Mouse (Mus musculus): ENCODE data around the gene Pkn1.

The Pkn1 gene

DNA sequence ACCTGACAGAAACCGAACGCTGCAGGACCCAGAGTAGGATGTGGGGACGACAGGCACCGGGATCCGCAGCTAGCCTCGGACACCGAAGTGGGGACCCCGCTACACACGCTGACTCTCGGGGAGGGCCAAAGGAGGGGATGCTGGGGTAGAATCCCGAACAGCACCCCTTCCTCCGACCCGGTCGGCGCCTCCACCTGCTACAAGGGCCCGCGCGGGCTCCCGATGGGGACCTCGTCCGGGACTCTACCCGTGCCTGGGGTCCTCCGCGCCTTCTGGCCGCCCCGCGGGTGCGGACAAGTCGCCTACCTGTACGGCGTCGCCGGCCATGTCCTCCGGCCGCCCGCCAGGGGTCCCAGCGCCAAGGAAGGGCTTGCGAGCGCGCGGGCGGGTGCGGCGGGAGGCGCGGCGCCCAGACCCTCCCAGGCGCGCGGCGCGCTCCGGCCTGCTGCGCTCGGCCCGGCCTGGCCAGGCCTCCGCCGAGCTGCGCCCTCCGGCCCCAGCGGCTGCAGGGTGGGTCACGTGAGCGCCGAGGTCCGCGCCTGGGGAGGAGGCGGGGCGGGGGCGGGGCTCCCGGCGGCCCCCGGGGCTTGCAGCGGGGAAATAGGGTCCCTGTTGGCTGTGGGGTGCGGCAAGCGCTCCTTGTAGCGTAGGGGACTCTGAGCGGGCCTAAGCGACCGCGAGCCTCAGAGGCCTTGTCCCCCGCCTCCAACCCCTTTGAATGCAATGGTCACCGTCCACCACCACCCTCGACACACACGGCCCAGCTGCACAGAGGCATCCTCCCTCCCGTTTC is at the start of gene Pkn1:
Gene Pkn1 (minus strand): TSS at position 519 of the 793 bp plus-strand sequence.
- peak; percentile 64 for DNase-seq (ENCODE audit: low spot score)

DNA sequence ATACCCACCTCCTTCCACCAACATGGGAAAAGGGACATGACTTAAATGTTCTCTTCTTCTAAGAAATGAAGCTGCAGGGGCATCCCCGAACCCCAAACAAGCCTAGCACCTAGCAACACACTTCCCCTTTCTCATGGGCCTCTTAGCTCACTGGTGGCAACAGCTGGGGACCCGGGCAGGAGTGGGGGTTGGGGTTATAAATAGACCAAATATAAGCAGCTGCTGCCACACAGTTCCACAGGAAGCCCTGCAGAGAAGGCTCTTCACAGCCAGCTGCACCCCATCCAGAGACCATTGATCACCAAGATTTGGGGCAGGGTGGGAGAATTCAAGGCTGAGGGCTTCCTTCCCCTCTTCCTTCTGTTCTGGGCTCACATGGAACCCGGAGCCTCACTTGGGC is 49.7 kb upstream of the Pkn1 start:
- DNase-seq (ENCODE audit: low spot score) = no peak

- no peak for DNase-seq (ENCODE audit: low spot score)
These were observed 48.8 kb upstream of the Pkn1 start for GRCm38 (mm10) chr8:83747661-83748346.

DNA sequence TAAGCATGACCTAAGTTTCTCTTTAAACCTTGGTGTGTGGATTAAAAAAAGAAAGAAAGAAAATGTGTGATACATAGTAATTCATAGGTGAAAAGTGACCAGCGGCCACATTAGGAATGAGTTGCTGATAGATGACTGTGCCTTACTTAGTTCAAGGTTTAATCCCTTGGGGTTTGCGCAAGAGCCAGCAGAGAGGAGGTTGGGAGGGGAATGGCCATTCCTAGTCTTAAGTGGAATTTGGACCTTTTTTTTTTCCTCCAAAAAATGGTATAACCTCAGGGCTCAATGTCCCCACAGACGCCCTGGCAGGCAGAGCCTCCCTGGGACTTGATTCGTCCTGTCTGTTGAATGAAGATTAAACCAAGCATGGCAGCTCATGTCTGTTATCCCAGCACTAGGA is 45.1 kb upstream of the Pkn1 start:
- no peak for DNase-seq (ENCODE audit: low spot score)

DNA sequence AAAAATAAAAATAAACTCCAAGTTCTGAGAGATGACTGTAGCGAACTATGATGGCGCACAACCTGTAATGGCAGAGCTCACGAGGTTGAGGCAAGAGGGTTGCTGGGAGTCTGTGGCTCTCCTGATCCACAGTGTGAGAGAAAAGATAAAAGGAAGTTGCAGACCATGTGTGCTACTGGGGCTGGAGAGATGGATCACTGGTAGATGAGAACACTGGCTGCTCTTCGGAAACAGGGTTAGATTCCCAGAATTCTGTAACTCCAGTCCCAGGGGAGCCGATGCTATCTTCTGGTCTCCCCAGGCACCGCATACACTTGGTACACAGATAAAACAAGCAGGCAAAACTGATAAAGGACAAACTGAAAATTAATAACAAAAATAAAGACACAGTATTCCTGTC is 44.0 kb upstream of the Pkn1 start:
- no peak for DNase-seq (ENCODE audit: low spot score)

- DNase-seq (ENCODE audit: low spot score) = no peak
These were observed 43.1 kb upstream of the Pkn1 start for GRCm38 (mm10) chr8:83741849-83742655.

DNA sequence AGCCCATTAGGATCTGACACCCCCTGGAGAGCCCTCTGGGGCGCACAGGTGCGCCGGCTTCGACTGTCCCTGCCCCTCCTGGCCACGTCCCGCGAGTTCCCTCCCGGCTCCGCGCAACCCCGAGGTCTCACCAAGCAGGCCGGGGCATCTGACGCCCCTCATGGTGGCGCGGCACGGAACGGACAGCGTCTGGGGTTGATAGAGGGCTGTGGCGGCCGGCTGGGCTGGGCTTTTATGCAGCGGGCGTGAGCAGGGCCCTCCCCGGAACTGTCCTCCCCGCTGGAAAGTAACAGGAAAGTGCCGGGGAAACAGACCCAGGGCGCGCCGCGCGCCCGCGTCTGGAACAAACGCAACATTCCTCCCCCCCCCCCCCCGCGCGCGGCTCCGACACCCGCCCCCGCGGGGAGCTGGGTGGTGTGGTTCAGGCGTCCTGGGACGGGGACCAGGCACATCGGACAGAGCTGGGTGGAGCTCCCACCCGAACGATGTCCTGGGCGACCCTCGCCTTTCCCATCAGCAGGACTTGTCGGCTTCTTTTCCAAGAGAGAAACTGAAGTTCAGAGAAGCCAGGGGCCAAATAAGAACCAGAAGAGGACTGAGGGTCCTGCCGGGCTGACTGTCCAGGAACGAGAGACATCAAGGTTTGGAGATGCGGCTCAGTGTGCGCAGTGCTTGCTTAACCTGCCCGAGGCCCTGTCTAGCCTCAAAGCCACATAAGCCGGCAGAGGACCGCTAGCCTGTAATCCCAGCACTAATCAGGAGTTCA is 42.2 kb upstream of the Pkn1 start, which contains the start of gene Adgre5:
Gene Adgre5 (minus strand): TSS at position 351 of the 766 bp plus-strand sequence.
- DNase-seq (ENCODE audit: low spot score) = peak; percentile 60

- no peak for DNase-seq (ENCODE audit: low spot score)
These were observed 41.6 kb upstream of the Pkn1 start for GRCm38 (mm10) chr8:83740586-83740975.

- DNase-seq (ENCODE audit: low spot score) = no peak
These were observed 40.9 kb upstream of the Pkn1 start for GRCm38 (mm10) chr8:83739711-83740468.

GRCm38 (mm10) chr8:83738949-83739710 is 40.2 kb upstream of the Pkn1 start:
- no peak for DNase-seq (ENCODE audit: low spot score)

GRCm38 (mm10) chr8:83737852-83738562 is 39.0 kb upstream of the Pkn1 start:
- peak; percentile 46 for DNase-seq (ENCODE audit: low spot score)

- DNase-seq (ENCODE audit: low spot score) = no peak
These were observed 38.4 kb upstream of the Pkn1 start for GRCm38 (mm10) chr8:83737346-83737745.

DNA sequence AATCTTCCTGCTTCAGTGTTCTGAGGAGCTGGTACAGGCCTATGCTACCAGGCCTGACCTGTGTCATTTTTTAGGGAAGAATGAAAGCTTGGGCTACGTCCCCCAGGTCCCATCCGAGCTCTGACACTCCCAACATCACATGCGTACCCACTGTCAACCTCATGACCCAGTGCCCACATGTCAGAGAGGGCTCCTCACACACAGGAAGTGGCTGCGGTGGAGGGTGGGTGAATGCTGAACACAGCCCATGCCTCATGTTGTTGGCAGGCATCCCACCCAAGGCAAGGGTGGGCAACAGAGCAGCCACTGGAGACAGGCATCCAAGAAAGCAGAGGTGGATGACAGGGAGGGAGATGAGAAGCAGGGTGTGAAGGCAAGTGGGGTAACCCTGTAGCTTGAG is 37.7 kb upstream of the Pkn1 start:
- no peak for DNase-seq (ENCODE audit: low spot score)

GRCm38 (mm10) chr8:83732919-83733318 is 33.9 kb upstream of the Pkn1 start:
- no peak for DNase-seq (ENCODE audit: low spot score)

GRCm38 (mm10) chr8:83731906-83732305 is 32.9 kb upstream of the Pkn1 start:
- DNase-seq (ENCODE audit: low spot score) = no peak

DNA sequence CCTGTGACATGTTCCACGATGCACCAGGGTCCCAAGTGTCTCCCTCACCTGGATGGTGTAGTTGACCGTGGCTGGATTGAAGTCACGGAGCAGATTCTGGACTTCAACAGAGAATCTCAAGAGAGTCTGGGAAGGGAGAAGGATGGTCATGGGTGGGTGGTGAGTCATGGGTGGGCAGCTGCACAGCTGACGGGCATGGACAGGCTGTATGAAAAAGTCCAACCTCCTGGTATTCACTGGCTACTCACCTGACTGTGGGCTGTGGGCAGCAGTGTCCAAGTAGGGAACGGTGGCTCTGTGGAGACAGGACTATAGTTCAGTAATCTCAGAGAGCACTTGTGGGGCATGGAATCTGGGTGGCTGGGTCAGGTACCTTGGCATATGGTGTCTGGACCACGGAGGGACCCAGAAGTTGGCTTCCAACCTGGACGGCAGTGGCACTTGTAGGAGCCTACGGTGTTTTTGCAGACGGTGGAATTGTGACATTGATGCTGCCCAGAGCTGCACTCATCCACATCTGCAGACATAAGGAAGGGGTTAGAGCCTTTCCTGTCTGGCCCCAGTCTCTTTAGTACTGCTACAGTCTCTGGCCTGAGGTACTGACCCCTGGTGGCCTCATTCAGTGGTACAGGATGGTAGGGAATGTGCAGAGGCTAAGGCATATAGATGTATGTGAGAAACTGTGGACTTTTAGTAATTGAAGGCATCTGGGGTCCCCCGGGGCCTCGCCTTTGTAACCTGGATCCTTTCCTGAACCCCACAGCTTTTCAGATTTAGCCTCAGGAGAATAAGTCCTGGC is 30.2 kb upstream of the Pkn1 start:
- DNase-seq (ENCODE audit: low spot score) = peak; percentile 39

GRCm38 (mm10) chr8:83725521-83726102 is 26.6 kb upstream of the Pkn1 start:
- no peak for DNase-seq (ENCODE audit: low spot score)

DNA sequence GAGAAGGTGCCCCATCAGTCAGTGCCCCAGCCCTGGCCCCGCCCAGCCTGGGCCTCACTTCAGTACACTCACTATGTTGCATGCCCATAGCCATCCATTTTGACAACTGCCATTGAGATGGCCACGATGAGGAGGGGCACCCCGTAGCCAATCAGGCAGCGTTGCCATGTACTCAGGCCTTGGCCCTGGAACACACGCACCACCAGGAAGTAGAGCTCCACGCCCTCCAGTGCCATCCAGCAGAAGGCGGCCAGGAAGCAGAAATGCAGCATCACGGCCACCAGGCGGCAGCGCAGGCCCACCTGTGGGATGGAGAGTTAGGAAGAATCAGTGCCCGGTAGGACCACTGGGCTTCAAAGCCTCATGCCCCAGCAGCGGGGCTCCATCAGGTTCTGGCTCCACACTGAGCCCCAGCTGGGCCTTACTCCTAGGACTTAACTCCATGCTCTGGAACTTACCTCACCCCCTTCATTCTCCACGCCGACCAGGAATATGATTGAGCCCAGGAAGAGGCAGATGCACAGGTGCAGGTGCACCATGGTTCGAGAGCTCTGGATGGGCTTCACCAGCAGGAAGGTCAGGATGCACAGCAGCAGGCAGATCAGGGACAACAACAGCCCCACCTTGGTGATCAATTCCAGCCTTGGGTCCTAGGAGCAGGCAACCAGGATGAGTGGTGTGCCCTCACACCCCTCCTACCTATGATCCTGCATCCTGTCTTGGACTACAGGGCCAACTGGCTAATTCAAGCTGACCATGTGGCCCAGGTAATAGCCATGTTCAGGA is 25.9 kb upstream of the Pkn1 start:
- peak; percentile 70 for DNase-seq (ENCODE audit: low spot score)
